Mouse (Mus musculus) ES-Bruce4 (cell line): ENCODE measurements around the gene Reg3a.

Source experiments
- EP300 ChIP-seq: IDR thresholded peaks from 2 replicates; pipeline ENCODE4 v1.6.1; 2011; ENCODE audit warnings: low read depth, low read length; ENCODE audit not compliant: insufficient read depth
- POLR2A ChIP-seq: IDR thresholded peaks from one replicate; pipeline ENCODE4 v1.8.1; 2011; ENCODE audit warnings: low read length; ENCODE audit not compliant: insufficient read depth

DNA sequence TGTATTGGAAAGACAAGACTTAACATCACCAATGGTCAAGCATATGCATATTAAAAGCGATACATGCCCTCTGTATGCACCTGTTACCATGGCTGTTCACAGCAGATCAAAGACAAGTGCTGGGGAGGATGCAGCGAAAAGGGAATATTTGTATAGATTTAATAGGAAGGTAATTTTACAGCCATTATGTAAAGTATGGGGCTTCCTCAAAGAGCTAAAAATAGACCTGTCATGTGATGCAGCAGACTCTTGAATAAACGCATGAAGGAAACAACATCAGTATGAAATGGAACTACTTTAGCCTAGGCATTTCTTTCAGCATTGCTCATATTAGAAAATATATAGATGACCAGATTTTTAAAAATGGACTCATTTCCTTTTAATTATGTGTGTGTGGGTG, 5.1 kb downstream of the Reg3a start:
- no peak for TF ChIP-seq EP300
- TF ChIP-seq POLR2A, result no peak
